Mouse (Mus musculus): ENCODE measurements at regions not wholly inside any gene's neighbourhood (a gene's known extent, or its start where the extent isn't known, plus 50 kb on each side); places are given as distances from the start of the nearest gene placed in this dataset.
A peak's percentile ranks its signal among the peaks of the same experiment; 100 is the strongest.

GRCm38 (mm10) chr10:23610046-23610445 is 177.0 kb downstream of the Rps12 start:
- H3K9me3 ChIP-seq: no peaks in the 10 kb centered on the region
- H3K9ac ChIP-seq: no peak overlapping the region
- H3K27me3 ChIP-seq: no peaks in the 10 kb centered on the region
- H3K4me3 ChIP-seq: no peak overlapping the region
- H3K4me2 ChIP-seq: no peak overlapping the region
- ATAC-seq (ENCODE audit: insufficient number of reproducible peaks, insufficient read depth, low FRiP score, low TSS enrichment, low read depth): no peak
- 47% methylated on average over 3 of the region's 3 CpGs for WGBS
- no peak overlapping the region for H3K27ac ChIP-seq
- H3K4me1 ChIP-seq: peaks cover 25% of the 10 kb centered on the region; the same call in 1 of the 2 replicates
- H3K36me3 ChIP-seq: no peaks in the 10 kb centered on the region

- Histone ChIP-seq H3K9me3 (no peaks in the 10 kb centered on the region), H3K36me3 (no peaks in the 10 kb centered on the region), H3K4me1 (peaks cover 25% of the 10 kb centered on the region; the same call in 1 of the 2 replicates), H3K4me3 (no peak overlapping the region), H3K27ac (no peak overlapping the region), H3K9ac (no peak overlapping the region), H3K27me3 (no peaks in the 10 kb centered on the region), H3K4me2 (no peak overlapping the region)
- 71% methylated on average over 18 of the region's 18 CpGs for WGBS
- no peak for ATAC-seq (ENCODE audit: insufficient number of reproducible peaks, insufficient read depth, low FRiP score, low TSS enrichment, low read depth)
Measured at GRCm38 (mm10) chr10:23609270-23609914, 177.7 kb downstream of the Rps12 start.

GRCm38 (mm10) chr10:23600701-23601100 is 186.4 kb downstream of the Rps12 start:
- Histone ChIP-seq H3K4me1 (peaks cover 20% of the 10 kb centered on the region), H3K27ac (no peak overlapping the region), H3K4me2 (no peak overlapping the region), H3K36me3 (no peaks in the 10 kb centered on the region), H3K27me3 (no peaks in the 10 kb centered on the region), H3K9me3 (no peaks in the 10 kb centered on the region), H3K9ac (no peak overlapping the region), H3K4me3 (no peak overlapping the region)
- WGBS: 8% methylated on average over 5 of the region's 5 CpGs
- no peak for ATAC-seq (ENCODE audit: insufficient number of reproducible peaks, insufficient read depth, low FRiP score, low TSS enrichment, low read depth)

GRCm38 (mm10) chr10:23595541-23595940 is 191.5 kb downstream of the Rps12 start:
- ATAC-seq (ENCODE audit: insufficient number of reproducible peaks, insufficient read depth, low FRiP score, low TSS enrichment, low read depth): no peak
- H3K27ac ChIP-seq: no peak overlapping the region
- 31% methylated on average over 3 of the region's 3 CpGs for WGBS

GRCm38 (mm10) chr10:23580230-23580629 is 206.8 kb downstream of the Rps12 start:
- Histone ChIP-seq H3K27ac (no peak overlapping the region), H3K27me3 (no peaks in the 10 kb centered on the region), H3K4me1 (no peaks in the 10 kb centered on the region), H3K4me3 (no peak overlapping the region), H3K9me3 (no peaks in the 10 kb centered on the region), H3K4me2 (no peak overlapping the region), H3K36me3 (no peaks in the 10 kb centered on the region), H3K9ac (no peak overlapping the region)
- WGBS: 33% methylated on average over 5 of the region's 5 CpGs
- no peak for ATAC-seq (ENCODE audit: insufficient number of reproducible peaks, insufficient read depth, low FRiP score, low TSS enrichment, low read depth)

More at GRCm38 (mm10) chr10:23595541-23595940, 191.5 kb downstream of the Rps12 start:
- H3K4me2 ChIP-seq: no peak overlapping the region
- peaks cover 8% of the 10 kb centered on the region for H3K4me1 ChIP-seq
- H3K36me3 ChIP-seq: no peaks in the 10 kb centered on the region
- no peaks in the 10 kb centered on the region for H3K9me3 ChIP-seq
- H3K27me3 ChIP-seq: no peaks in the 10 kb centered on the region
- H3K4me3 ChIP-seq: no peak overlapping the region
- no peak overlapping the region for H3K9ac ChIP-seq

GRCm38 (mm10) chr10:23571013-23571412 is 216.1 kb downstream of the Rps12 start:
- ATAC-seq (ENCODE audit: insufficient number of reproducible peaks, insufficient read depth, low FRiP score, low TSS enrichment, low read depth): no peak
- WGBS: 80% methylated on average over 4 of the region's 4 CpGs
- Histone ChIP-seq H3K4me1 (no peaks in the 10 kb centered on the region), H3K27ac (no peak overlapping the region), H3K4me2 (no peak overlapping the region), H3K27me3 (no peaks in the 10 kb centered on the region), H3K4me3 (no peak overlapping the region), H3K9me3 (no peaks in the 10 kb centered on the region), H3K36me3 (no peaks in the 10 kb centered on the region), H3K9ac (no peak overlapping the region)

- Histone ChIP-seq H3K9me3 (no peaks in the 10 kb centered on the region), H3K27ac (no peak overlapping the region), H3K4me1 (no peaks in the 10 kb centered on the region), H3K9ac (no peak overlapping the region), H3K27me3 (no peaks in the 10 kb centered on the region), H3K4me3 (no peak overlapping the region), H3K36me3 (no peaks in the 10 kb centered on the region), H3K4me2 (no peak overlapping the region)
- ATAC-seq (ENCODE audit: insufficient number of reproducible peaks, insufficient read depth, low FRiP score, low TSS enrichment, low read depth): no peak
Measured at GRCm38 (mm10) chr10:23569386-23569785, 217.7 kb downstream of the Rps12 start.

GRCm38 (mm10) chr10:23562273-23562885 is 211.8 kb upstream of the Eya4 start:
- no peak for ATAC-seq (ENCODE audit: insufficient number of reproducible peaks, insufficient read depth, low FRiP score, low TSS enrichment, low read depth)
- no peak overlapping the region for H3K9ac ChIP-seq

GRCm38 (mm10) chr10:23559980-23560658 is 209.5 kb upstream of the Eya4 start:
- no peak overlapping the region for H3K27ac ChIP-seq
- no peaks in the 10 kb centered on the region for H3K27me3 ChIP-seq
- H3K4me3 ChIP-seq: no peak overlapping the region
- ATAC-seq (ENCODE audit: insufficient number of reproducible peaks, insufficient read depth, low FRiP score, low TSS enrichment, low read depth): no peak
- no peaks in the 10 kb centered on the region for H3K9me3 ChIP-seq
- H3K4me1 ChIP-seq: 0 out of 2 replicates have a peak, but pooled peaks cover 4% of the 10 kb centered on the region
- no peak overlapping the region for H3K4me2 ChIP-seq
- H3K36me3 ChIP-seq: no peaks in the 10 kb centered on the region
- H3K9ac ChIP-seq: no peak overlapping the region

More at GRCm38 (mm10) chr10:23562273-23562885, 211.8 kb upstream of the Eya4 start:
- Histone ChIP-seq H3K4me2 (no peak overlapping the region), H3K27ac (no peak overlapping the region), H3K27me3 (no peaks in the 10 kb centered on the region), H3K36me3 (no peaks in the 10 kb centered on the region), H3K4me3 (no peak overlapping the region), H3K4me1 (0 out of 2 replicates have a peak, but pooled peaks cover 4% of the 10 kb centered on the region), H3K9me3 (no peaks in the 10 kb centered on the region)
- WGBS: 42% methylated on average over 5 of the region's 5 CpGs

GRCm38 (mm10) chr10:23557828-23558227 is 207.2 kb upstream of the Eya4 start:
- Histone ChIP-seq H3K9me3 (no peaks in the 10 kb centered on the region), H3K27me3 (no peaks in the 10 kb centered on the region), H3K36me3 (no peaks in the 10 kb centered on the region), H3K4me1 (0 out of 2 replicates have a peak, but pooled peaks cover 4% of the 10 kb centered on the region), H3K4me3 (no peak overlapping the region), H3K9ac (no peak overlapping the region), H3K27ac (no peak overlapping the region), H3K4me2 (no peak overlapping the region)
- no peak for ATAC-seq (ENCODE audit: insufficient number of reproducible peaks, insufficient read depth, low FRiP score, low TSS enrichment, low read depth)
- whole genome bisulfite sequencing: 65% methylated on average over 3 of the region's 3 CpGs

- H3K27ac ChIP-seq: no peak overlapping the region
- no peaks in the 10 kb centered on the region for H3K9me3 ChIP-seq
- no peaks in the 10 kb centered on the region for H3K36me3 ChIP-seq
- no peak overlapping the region for H3K9ac ChIP-seq
- no peak overlapping the region for H3K4me3 ChIP-seq
- no peak overlapping the region for H3K4me2 ChIP-seq
- H3K27me3 ChIP-seq: no peaks in the 10 kb centered on the region
- WGBS: 17% methylated on average over 3 of the region's 3 CpGs
- H3K4me1 ChIP-seq: peaks cover 24% of the 10 kb centered on the region
- ATAC-seq (ENCODE audit: insufficient number of reproducible peaks, insufficient read depth, low FRiP score, low TSS enrichment, low read depth): no peak
Measured at GRCm38 (mm10) chr10:23549207-23549606, 198.6 kb upstream of the Eya4 start.

GRCm38 (mm10) chr10:23548322-23548721 is 197.7 kb upstream of the Eya4 start:
- no peak overlapping the region for H3K9ac ChIP-seq
- H3K4me3 ChIP-seq: no peak overlapping the region
- H3K36me3 ChIP-seq: no peaks in the 10 kb centered on the region
- no peaks in the 10 kb centered on the region for H3K27me3 ChIP-seq
- ATAC-seq (ENCODE audit: insufficient number of reproducible peaks, insufficient read depth, low FRiP score, low TSS enrichment, low read depth): no peak
- peaks cover 24% of the 10 kb centered on the region for H3K4me1 ChIP-seq
- H3K4me2 ChIP-seq: no peak overlapping the region
- 0 out of 2 replicates have a peak overlapping the region, but pooled peaks have one; percentile 60 for H3K27ac ChIP-seq
- no peaks in the 10 kb centered on the region for H3K9me3 ChIP-seq
- WGBS: 73% methylated on average over 6 of the region's 6 CpGs
